Mouse (Mus musculus): Measurements from ENCODE around the gene Hoxb3. TPM values are rescaled to one million over a fixed set of nuclear protein-coding genes. Genes with fewer than 3 reads are reported as not detected.
A peak's percentile ranks its signal among the peaks of the same experiment; 100 is the strongest.

Hoxb3 gene
- total and polyA plus RNA-seq, 2 experiments from 2014 or later = 0.08 to 0.15 TPM

- Histone ChIP-seq H3K4me2 (ENCODE audit: low read depth, low read length) (no peak overlapping the region), H3K27me3 (ENCODE audit: control insufficient read depth, insufficient read depth, low read length) (peaks cover 98% of the 10 kb centered on the region), H3K4me1 (ENCODE audit: control insufficient read depth, insufficient read depth) (no peaks in the 10 kb centered on the region), H3K4me3 (ENCODE audit: low read depth, low read length) (no peak overlapping the region), H3K36me3 (replicated peaks; ENCODE audit: control insufficient read depth, insufficient read depth, low read length) (no peaks in the 10 kb centered on the region), H3K9ac (replicated peaks; ENCODE audit: low read depth, low read length) (no peak overlapping the region), H3K27ac (ENCODE audit: low read depth) (no peak overlapping the region), H3K9me3 (replicated peaks; ENCODE audit: control insufficient read depth, low read length) (no peaks in the 10 kb centered on the region)
- DNase-seq (ENCODE audit: low spot score) (no peak), ATAC-seq (ENCODE audit: insufficient read depth, low read depth) (no peak)
- TF ChIP-seq EP300 (IDR thresholded peaks at IDR 0.05; ENCODE audit: low read depth) (no peak), CTCF (IDR thresholded peaks at IDR 0.05; ENCODE audit: low read depth) (no peak)
- 33% methylated on average over 14 of the region's 14 CpGs for WGBS
These were observed 26.6 kb downstream of the Hoxb3 start for GRCm38 (mm10) chr11:96349491-96350340.

GRCm38 (mm10) chr11:96350341-96350624 lies 27.2 kb downstream of the Hoxb3 start, which contains the start of gene Hoxb2:
TSS of gene Hoxb2 (plus strand) at chr11:96350525.
- Histone ChIP-seq H3K9ac (replicated peaks; ENCODE audit: low read depth, low read length) (no peak within 1 kb of the TSS), H3K27me3 (ENCODE audit: control insufficient read depth, insufficient read depth, low read length) (peaks cover 98% of the 10 kb centered on the region), H3K4me1 (ENCODE audit: control insufficient read depth, insufficient read depth) (no peaks in the 10 kb centered on the region), H3K4me3 (ENCODE audit: low read depth, low read length) (no peak within 1 kb of the TSS), H3K9me3 (replicated peaks; ENCODE audit: control insufficient read depth, low read length) (no peaks in the 10 kb centered on the region), H3K4me2 (ENCODE audit: low read depth, low read length) (peak within 1 kb of the TSS; percentile 49; the same call in 1 of the 2 replicates), H3K27ac (ENCODE audit: low read depth) (no peak within 1 kb of the TSS), H3K36me3 (replicated peaks; ENCODE audit: control insufficient read depth, insufficient read depth, low read length) (no peaks in the 10 kb centered on the region)
- DNase-seq (ENCODE audit: low spot score) = no peak
- no peak for ATAC-seq (ENCODE audit: insufficient read depth, low read depth)
- WGBS = 50% methylated on average over 2 of the region's 2 CpGs
- TF ChIP-seq EP300 (IDR thresholded peaks at IDR 0.05; ENCODE audit: low read depth) (no peak), CTCF (IDR thresholded peaks at IDR 0.05; ENCODE audit: low read depth) (no peak)

GRCm38 (mm10) chr11:96350791-96351190 lies 27.7 kb downstream of the Hoxb3 start:
- no peak for DNase-seq (ENCODE audit: low spot score)
- H3K36me3 ChIP-seq (replicated peaks; ENCODE audit: control insufficient read depth, insufficient read depth, low read length) = no peaks in the 10 kb centered on the region
- TF ChIP-seq CTCF (IDR thresholded peaks at IDR 0.05; ENCODE audit: low read depth) (no peak), EP300 (IDR thresholded peaks at IDR 0.05; ENCODE audit: low read depth) (no peak)
- peaks cover 96% of the 10 kb centered on the region for H3K27me3 ChIP-seq (ENCODE audit: control insufficient read depth, insufficient read depth, low read length)
- no peaks in the 10 kb centered on the region for H3K9me3 ChIP-seq (replicated peaks; ENCODE audit: control insufficient read depth, low read length)
- no peak overlapping the region for H3K9ac ChIP-seq (replicated peaks; ENCODE audit: low read depth, low read length)
- WGBS = 78% methylated on average over 2 of the region's 2 CpGs
- no peak overlapping the region for H3K27ac ChIP-seq (ENCODE audit: low read depth)
- H3K4me2 ChIP-seq (ENCODE audit: low read depth, low read length) = no peak overlapping the region
- H3K4me3 ChIP-seq (ENCODE audit: low read depth, low read length) = no peak overlapping the region
- ATAC-seq (ENCODE audit: insufficient read depth, low read depth) = no peak
- H3K4me1 ChIP-seq (ENCODE audit: control insufficient read depth, insufficient read depth) = no peaks in the 10 kb centered on the region

GRCm38 (mm10) chr11:96351312-96351711 lies 28.2 kb downstream of the Hoxb3 start:
- ATAC-seq (ENCODE audit: insufficient read depth, low read depth) (no peak), DNase-seq (ENCODE audit: low spot score) (no peak)
- H3K36me3 ChIP-seq (replicated peaks; ENCODE audit: control insufficient read depth, insufficient read depth, low read length) = no peaks in the 10 kb centered on the region
- no peak overlapping the region for H3K9ac ChIP-seq (replicated peaks; ENCODE audit: low read depth, low read length)
- TF ChIP-seq CTCF (IDR thresholded peaks at IDR 0.05; ENCODE audit: low read depth) (no peak), EP300 (IDR thresholded peaks at IDR 0.05; ENCODE audit: low read depth) (no peak)
- peak overlapping the region; percentile 46 for H3K4me3 ChIP-seq (ENCODE audit: low read depth, low read length)
- H3K9me3 ChIP-seq (replicated peaks; ENCODE audit: control insufficient read depth, low read length) = no peaks in the 10 kb centered on the region
- WGBS = 26% methylated on average over 11 of the region's 11 CpGs
- H3K4me1 ChIP-seq (ENCODE audit: control insufficient read depth, insufficient read depth) = no peaks in the 10 kb centered on the region
- peaks cover 96% of the 10 kb centered on the region for H3K27me3 ChIP-seq (ENCODE audit: control insufficient read depth, insufficient read depth, low read length)
- peak overlapping the region; percentile 62; the same call in 1 of the 2 replicates for H3K27ac ChIP-seq (ENCODE audit: low read depth)
- H3K4me2 ChIP-seq (ENCODE audit: low read depth, low read length) = peak overlapping the region; percentile 49

GRCm38 (mm10) chr11:96351831-96352230 lies 28.7 kb downstream of the Hoxb3 start:
- Histone ChIP-seq H3K9me3 (replicated peaks; ENCODE audit: control insufficient read depth, low read length) (no peaks in the 10 kb centered on the region), H3K36me3 (replicated peaks; ENCODE audit: control insufficient read depth, insufficient read depth, low read length) (no peaks in the 10 kb centered on the region), H3K27ac (ENCODE audit: low read depth) (peak overlapping the region; percentile 62), H3K9ac (replicated peaks; ENCODE audit: low read depth, low read length) (0 out of 2 replicates have a peak overlapping the region, but pooled peaks have one; percentile 27), H3K4me3 (ENCODE audit: low read depth, low read length) (peak overlapping the region; percentile 46), H3K4me2 (ENCODE audit: low read depth, low read length) (peak overlapping the region; percentile 49), H3K4me1 (ENCODE audit: control insufficient read depth, insufficient read depth) (no peaks in the 10 kb centered on the region), H3K27me3 (ENCODE audit: control insufficient read depth, insufficient read depth, low read length) (peaks cover 96% of the 10 kb centered on the region)
- ATAC-seq (ENCODE audit: insufficient read depth, low read depth) = no peak
- DNase-seq (ENCODE audit: low spot score) = no peak
- WGBS = 4% methylated on average over 22 of the region's 22 CpGs
- TF ChIP-seq CTCF (IDR thresholded peaks at IDR 0.05; ENCODE audit: low read depth) (no peak), EP300 (IDR thresholded peaks at IDR 0.05; ENCODE audit: low read depth) (no peak)
